Mouse (Mus musculus) kidney, embryonic 14.5 days (tissue): Measurements from ENCODE around the gene Utp20. TPM values are rescaled to one million over a fixed set of nuclear protein-coding genes. Genes with fewer than 3 reads are reported as not detected.
"Not testable (repeated sequence)": the region's sequence is repeated elsewhere in the genome, so short reads cannot be mapped to it uniquely, and the experiment has no call there.

Source experiments
- ATAC-seq: fragments of 200-750 bp; cut with Nextera tagmentation; 2 replicates; pipeline ENCODE4 v1.8.0; 2017; ENCODE audit warnings: moderate number of reproducible peaks, mild to moderate bottlenecking, moderate TSS enrichment, moderate library complexity; ENCODE audit not compliant: low FRiP score, low TSS enrichment
- H3K27ac ChIP-seq: fragments of 300-500 bp; sonication (generic); 2 replicates; pipeline ENCODE4 v1.5.1; 2014; ENCODE audit warnings: low read depth, mild to moderate bottlenecking, low read length, moderate library complexity, mixed read lengths
- H3K27me3 ChIP-seq: fragments of 300-500 bp; sonication (generic); 2 replicates; pipeline ENCODE4 v1.6.1; 2014; ENCODE audit warnings: mild to moderate bottlenecking, low read length; ENCODE audit not compliant: control insufficient read depth, insufficient read depth
- H3K36me3 ChIP-seq: fragments of 300-500 bp; sonication (generic); 2 replicates; pipeline ENCODE4 v1.6.1; 2014; ENCODE audit warnings: low read length, mixed read lengths; ENCODE audit not compliant: control insufficient read depth, insufficient read depth
- H3K4me1 ChIP-seq: fragments of 300-500 bp; sonication (generic); 2 replicates; pipeline ENCODE4 v1.6.1; 2014; ENCODE audit warnings: low read length, mixed read lengths; ENCODE audit not compliant: control insufficient read depth, insufficient read depth
- H3K4me2 ChIP-seq: fragments of 300-500 bp; sonication (generic); replicated peaks from 2 replicates; pipeline ENCODE4 v1.6.1; 2014; ENCODE audit warnings: low read depth, mild to moderate bottlenecking, low read length
- H3K4me3 ChIP-seq: fragments of 300-500 bp; sonication (generic); 2 replicates; pipeline ENCODE4 v1.5.1; 2014; ENCODE audit warnings: mild to moderate bottlenecking, low read length
- H3K9ac ChIP-seq: fragments of 300-500 bp; sonication (generic); 2 replicates; pipeline ENCODE4 v1.6.1; 2014; ENCODE audit warnings: low read depth, mild to moderate bottlenecking, low read length, moderate library complexity
- H3K9me3 ChIP-seq: fragments of 300-500 bp; sonication (generic); 2 replicates; pipeline ENCODE4 v1.6.1; 2016; ENCODE audit warnings: low read length; ENCODE audit not compliant: control insufficient read depth
- WGBS: fragments of 180-500 bp; shearing (Covaris S2); extraction: QIAGEN DNeasy Blood & Tissue Kit; methylation state at CpG from one replicate; pipeline ENCODE4 v1.1.7; 2014; 5-methylcytosine and 5-hydroxymethylcytosine counted together
- polyA plus RNA-seq: library from polyadenylated mRNA; unstranded; fragments of >200 nt; fragmentation: Nextera tagmentation; extraction: Ambion mirVana; gene quantifications from 2 replicates; pipeline ENCODE4 v1.2.1, GENCODE M21; 2014

The Utp20 gene
- polyA plus RNA-seq, 1 experiment from 2014 or later: 29.9 TPM

DNA sequence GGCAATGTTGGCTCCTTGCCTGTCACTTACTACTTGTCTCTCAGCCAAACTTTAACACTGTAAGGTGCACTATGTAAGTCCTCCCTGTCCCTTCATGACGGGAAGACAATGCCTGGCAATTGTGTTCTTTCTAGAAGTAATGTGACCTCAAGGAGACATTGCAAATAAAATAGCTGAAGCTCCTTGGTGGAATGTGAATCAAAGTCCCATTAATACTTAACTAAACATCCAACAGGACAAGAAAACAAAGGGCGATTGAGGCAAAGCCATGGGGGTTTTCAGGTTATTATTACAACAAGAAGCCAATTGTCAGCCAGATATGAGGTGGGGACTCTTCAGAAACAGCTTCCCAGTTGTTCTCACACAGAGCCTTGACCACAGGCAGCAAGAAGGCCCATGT is 7.6 kb upstream of the Utp20 start:
- Histone ChIP-seq H3K9ac (no peak overlapping the region), H3K4me2 (no peak overlapping the region), H3K27ac (no peak overlapping the region), H3K36me3 (no peaks in the 10 kb centered on the region), H3K9me3 (no peaks in the 10 kb centered on the region), H3K4me3 (no peak overlapping the region), H3K27me3 (no peaks in the 10 kb centered on the region), H3K4me1 (no peaks in the 10 kb centered on the region)
- no peak for ATAC-seq
- WGBS: 65% methylated on average over 2 of the region's 2 CpGs

DNA sequence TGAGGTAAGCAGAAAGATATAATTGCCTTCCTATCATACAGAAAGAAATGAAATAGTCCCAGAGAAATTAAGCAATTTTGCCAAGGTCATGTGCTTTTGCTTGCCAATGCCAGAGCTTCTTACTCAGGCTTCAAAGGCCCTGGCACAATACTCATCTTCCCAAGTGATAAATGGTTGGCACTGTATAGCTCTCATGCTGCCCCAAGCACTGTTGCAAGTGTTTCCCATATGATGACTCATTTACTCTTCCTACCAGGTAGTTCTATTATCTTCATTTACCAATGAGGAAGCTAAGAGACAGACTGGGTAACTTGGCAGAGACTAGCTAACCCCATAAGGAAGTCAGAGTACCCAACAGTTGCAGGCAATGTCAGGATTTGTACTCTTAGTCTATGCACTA is 1.8 kb upstream of the Utp20 start:
- no peak overlapping the region for H3K4me3 ChIP-seq
- no peak overlapping the region for H3K4me2 ChIP-seq
- no peaks in the 10 kb centered on the region for H3K27me3 ChIP-seq
- H3K36me3 ChIP-seq: peaks cover 8% of the 10 kb centered on the region
- no peak overlapping the region for H3K27ac ChIP-seq
- no peaks in the 10 kb centered on the region for H3K9me3 ChIP-seq
- no peak overlapping the region for H3K9ac ChIP-seq
- ATAC-seq: no peak
- H3K4me1 ChIP-seq: 0 out of 2 replicates have a peak, but pooled peaks cover 5% of the 10 kb centered on the region

DNA sequence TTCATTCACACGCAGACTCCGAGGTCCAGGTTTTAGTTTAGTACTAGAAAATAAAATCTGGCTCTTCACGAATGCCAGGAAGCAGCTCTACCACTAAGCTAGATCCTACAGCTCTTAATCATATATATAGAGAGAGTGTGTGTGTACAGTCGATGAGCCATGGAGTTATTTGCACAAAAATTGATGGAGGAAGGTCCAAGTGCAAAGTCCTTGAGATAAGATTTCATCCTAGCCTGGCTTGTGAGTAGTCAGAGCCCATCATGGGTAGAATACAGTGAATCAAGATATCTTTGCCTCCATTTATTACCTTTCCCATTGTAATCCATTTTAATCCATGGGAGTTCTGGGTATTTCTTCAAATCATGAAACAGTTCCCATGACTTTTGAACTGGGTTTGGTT is 992 bp upstream of the Utp20 start:
- no peaks in the 10 kb centered on the region for H3K27me3 ChIP-seq
- H3K9ac ChIP-seq: no peak overlapping the region
- H3K4me2 ChIP-seq: no peak overlapping the region
- H3K36me3 ChIP-seq: peaks cover 15% of the 10 kb centered on the region
- H3K4me3 ChIP-seq: no peak overlapping the region
- WGBS: 88% methylated on average over 4 of the region's 4 CpGs
- H3K27ac ChIP-seq: no peak overlapping the region
- no peaks in the 10 kb centered on the region for H3K9me3 ChIP-seq
- no peak for ATAC-seq
- 0 out of 2 replicates have a peak, but pooled peaks cover 5% of the 10 kb centered on the region for H3K4me1 ChIP-seq

DNA sequence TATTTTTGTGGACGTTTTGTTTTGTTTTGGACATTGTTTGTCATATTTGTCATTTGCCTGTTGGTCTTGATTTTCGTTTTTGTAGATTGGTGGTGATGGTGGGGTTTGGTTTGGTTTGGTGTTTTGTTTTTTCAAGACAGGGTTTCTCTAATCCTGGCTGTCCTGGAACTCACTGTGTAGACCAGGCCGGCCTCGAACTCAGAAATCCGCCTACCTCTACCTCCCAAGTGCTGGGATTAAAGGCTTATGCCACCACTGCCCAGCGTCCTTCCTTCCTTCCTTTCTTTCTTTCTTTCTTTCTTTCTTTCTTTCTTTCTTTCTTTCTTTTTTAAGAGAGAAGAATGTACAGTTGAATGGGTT is 323 bp upstream of the Utp20 start:
- not testable (repeated sequence) for H3K27me3 ChIP-seq, H3K4me1 ChIP-seq, H3K9me3 ChIP-seq, H3K27ac ChIP-seq
- ATAC-seq: peak; percentile 45; the same call in 1 of the 2 replicates
- peaks cover 18% of the 10 kb centered on the region for H3K36me3 ChIP-seq
- peak overlapping the region; percentile 50 for H3K4me2 ChIP-seq
- WGBS: 3% methylated on average over 6 of the region's 6 CpGs
- peak overlapping the region; percentile 64; the same call in 1 of the 2 replicates for H3K9ac ChIP-seq
- H3K4me3 ChIP-seq: peak overlapping the region; percentile 85

DNA sequence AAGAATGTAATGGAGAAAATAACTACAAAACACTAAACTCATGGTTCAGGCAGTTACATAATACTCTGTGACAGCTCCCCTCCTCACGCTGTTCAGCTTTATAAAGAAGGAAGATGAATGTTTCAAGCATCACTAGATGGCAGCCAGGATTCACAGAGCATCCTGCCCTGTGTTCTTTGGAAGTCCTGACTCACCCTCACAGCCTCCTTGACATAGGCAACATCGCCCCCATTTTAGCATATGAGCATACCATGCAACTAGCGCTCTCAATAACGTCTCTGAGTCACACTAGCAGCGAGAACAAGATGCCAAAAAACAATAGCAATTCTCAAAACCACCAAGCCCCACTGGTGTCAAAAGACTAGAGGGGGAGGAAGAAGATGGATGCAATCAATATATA is 9.3 kb downstream of the Utp20 start:
- Histone ChIP-seq H3K4me1 (no peaks in the 10 kb centered on the region), H3K27me3 (no peaks in the 10 kb centered on the region), H3K9me3 (no peaks in the 10 kb centered on the region), H3K4me3 (no peak overlapping the region), H3K27ac (no peak overlapping the region), H3K9ac (no peak overlapping the region), H3K4me2 (no peak overlapping the region), H3K36me3 (peaks cover 83% of the 10 kb centered on the region)
- 93% methylated on average over 5 of the region's 5 CpGs for WGBS
- ATAC-seq: no peak

DNA sequence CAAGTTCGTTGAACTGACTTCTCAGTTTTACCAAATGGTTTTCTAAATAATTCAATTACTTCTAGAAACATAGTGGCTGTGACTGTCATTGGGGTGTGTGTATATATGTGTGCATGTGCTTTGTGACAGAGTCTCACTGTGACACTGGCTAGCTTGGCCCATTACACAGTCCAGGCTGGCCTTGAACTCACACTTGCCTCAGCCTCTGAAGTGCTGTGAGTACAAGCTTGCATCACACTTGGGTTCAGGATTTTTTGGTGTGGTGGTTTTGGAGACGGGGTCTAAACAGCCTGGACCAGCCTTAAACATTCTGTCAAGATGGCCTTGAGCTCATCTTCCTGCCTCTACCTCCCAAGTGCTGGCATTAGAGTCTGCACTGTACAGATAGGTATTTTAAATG is 11.3 kb downstream of the Utp20 start:
- H3K4me3 ChIP-seq: no peak overlapping the region
- H3K4me2 ChIP-seq: no peak overlapping the region
- no peaks in the 10 kb centered on the region for H3K9me3 ChIP-seq
- WGBS: 97% methylated on average over 2 of the region's 2 CpGs
- H3K27ac ChIP-seq: no peak overlapping the region
- H3K36me3 ChIP-seq: peaks cover 82% of the 10 kb centered on the region
- H3K9ac ChIP-seq: no peak overlapping the region
- no peaks in the 10 kb centered on the region for H3K27me3 ChIP-seq
- no peak for ATAC-seq
- H3K4me1 ChIP-seq: no peaks in the 10 kb centered on the region

DNA sequence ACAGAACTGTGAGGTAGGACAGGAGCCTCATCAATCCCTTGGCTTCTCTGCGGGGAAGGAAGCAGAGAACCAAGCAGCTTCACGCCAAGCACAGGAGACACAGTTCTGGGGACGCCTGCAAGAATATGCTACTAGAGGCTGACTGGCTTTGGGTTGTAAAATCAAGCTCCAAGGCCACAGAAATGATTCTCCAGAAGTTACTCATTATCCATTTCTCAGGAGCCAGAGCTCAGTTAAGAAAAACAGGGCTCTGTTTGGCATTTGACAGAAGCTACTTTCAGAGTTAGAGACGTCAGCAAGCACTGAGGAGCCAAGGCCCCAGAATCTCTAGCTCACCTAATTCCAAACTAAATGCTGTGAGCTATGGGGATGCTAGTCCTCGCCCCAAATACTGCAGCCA is 14.9 kb downstream of the Utp20 start:
- H3K27ac ChIP-seq: no peak overlapping the region
- no peaks in the 10 kb centered on the region for H3K4me1 ChIP-seq
- H3K9ac ChIP-seq: no peak overlapping the region
- ATAC-seq: no peak
- H3K4me2 ChIP-seq: no peak overlapping the region
- H3K36me3 ChIP-seq: peaks cover 79% of the 10 kb centered on the region
- H3K9me3 ChIP-seq: no peaks in the 10 kb centered on the region
- no peaks in the 10 kb centered on the region for H3K27me3 ChIP-seq
- no peak overlapping the region for H3K4me3 ChIP-seq
- 93% methylated on average over 5 of the region's 5 CpGs for WGBS

- no peaks in the 10 kb centered on the region for H3K4me1 ChIP-seq
- no peak overlapping the region for H3K4me3 ChIP-seq
- H3K27ac ChIP-seq: no peak overlapping the region
- H3K4me2 ChIP-seq: no peak overlapping the region
- no peak overlapping the region for H3K9ac ChIP-seq
- WGBS: 93% methylated on average over 3 of the region's 3 CpGs
- no peak for ATAC-seq
- no peaks in the 10 kb centered on the region for H3K9me3 ChIP-seq
- H3K27me3 ChIP-seq: no peaks in the 10 kb centered on the region
- H3K36me3 ChIP-seq: peaks cover 59% of the 10 kb centered on the region
Measured at GRCm38 (mm10) chr10:88802236-88802635, 24.4 kb downstream of the Utp20 start.

GRCm38 (mm10) chr10:88799381-88799780 is 27.2 kb downstream of the Utp20 start:
- H3K4me1 ChIP-seq: no peaks in the 10 kb centered on the region
- no peak overlapping the region for H3K27ac ChIP-seq
- H3K4me2 ChIP-seq: no peak overlapping the region
- no peaks in the 10 kb centered on the region for H3K27me3 ChIP-seq
- no peak for ATAC-seq
- no peak overlapping the region for H3K4me3 ChIP-seq
- WGBS: 95% methylated on average over 7 of the region's 7 CpGs
- peaks cover 65% of the 10 kb centered on the region for H3K36me3 ChIP-seq
- no peak overlapping the region for H3K9ac ChIP-seq
- H3K9me3 ChIP-seq: no peaks in the 10 kb centered on the region

DNA sequence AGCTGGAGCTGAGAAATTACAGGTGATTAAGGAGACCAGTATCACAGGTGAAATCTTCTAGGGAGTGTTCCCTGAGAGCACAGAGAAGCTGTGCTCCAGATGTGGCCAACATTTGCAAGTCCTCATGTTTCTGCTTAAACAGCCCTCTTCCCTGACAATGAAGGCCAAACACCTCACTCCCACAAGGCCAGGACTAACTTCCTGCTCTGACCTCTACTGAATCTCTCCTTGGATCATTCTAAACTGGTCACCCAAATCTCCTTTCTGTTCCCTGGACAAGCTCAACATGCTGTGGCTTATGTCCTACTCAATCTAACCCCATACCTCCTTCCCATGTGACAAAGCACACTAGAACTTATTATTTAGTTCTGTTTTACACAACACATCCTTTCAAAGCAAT is 29.2 kb downstream of the Utp20 start:
- H3K4me3 ChIP-seq: no peak overlapping the region
- H3K9me3 ChIP-seq: no peaks in the 10 kb centered on the region
- H3K4me1 ChIP-seq: no peaks in the 10 kb centered on the region
- peaks cover 75% of the 10 kb centered on the region for H3K36me3 ChIP-seq
- H3K4me2 ChIP-seq: no peak overlapping the region
- no peak for ATAC-seq
- no peak overlapping the region for H3K9ac ChIP-seq
- no peaks in the 10 kb centered on the region for H3K27me3 ChIP-seq
- no peak overlapping the region for H3K27ac ChIP-seq
